Mouse (Mus musculus) layer of hippocampus, adult 9-10 months (tissue): ENCODE data around the gene Kif22.

ENCODE experiments used
- DNase-seq: peaks from one replicate; pipeline ENCODE4 v3.0.0; 2022; ENCODE audit warnings: low spot score

Kif22 gene

DNA sequence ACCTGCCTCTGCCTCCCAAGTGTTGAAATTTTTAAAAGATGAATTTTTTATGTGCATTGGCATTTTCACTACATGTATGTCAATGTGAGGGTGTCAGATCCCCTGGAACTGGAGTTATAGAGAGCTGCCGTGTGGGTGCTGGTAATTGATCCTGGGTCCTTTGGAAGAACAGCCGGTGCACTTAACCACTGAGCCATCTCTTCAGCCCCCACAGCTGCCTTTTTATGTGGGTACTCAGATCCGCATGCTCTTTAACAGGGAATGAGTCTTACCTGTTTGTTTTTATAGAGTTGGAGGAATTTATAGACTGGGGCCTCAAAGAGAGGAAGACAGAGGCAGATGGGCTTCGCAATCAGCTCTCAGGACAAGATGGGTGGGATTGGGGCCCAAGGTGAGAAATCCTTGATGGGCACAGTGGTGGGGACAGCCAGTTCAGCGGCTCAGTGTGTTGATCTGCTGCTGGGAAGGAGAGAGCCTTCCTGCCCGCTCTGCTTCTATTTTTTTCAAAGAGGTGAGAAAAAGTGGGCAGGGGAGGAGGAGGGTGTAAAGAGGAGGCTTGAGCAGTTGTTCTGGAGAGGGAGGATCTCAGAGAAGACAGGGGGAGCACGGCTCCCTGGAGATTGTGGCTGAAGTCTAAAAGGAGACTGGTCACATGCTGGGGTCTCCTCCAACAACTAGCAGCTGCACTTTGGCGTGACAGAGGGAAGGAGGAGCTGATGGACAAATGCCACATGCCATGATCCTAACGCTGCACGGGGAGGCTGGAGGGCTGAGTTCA is 57.4 kb downstream of the Kif22 start:
- DNase-seq = no peak

DNA sequence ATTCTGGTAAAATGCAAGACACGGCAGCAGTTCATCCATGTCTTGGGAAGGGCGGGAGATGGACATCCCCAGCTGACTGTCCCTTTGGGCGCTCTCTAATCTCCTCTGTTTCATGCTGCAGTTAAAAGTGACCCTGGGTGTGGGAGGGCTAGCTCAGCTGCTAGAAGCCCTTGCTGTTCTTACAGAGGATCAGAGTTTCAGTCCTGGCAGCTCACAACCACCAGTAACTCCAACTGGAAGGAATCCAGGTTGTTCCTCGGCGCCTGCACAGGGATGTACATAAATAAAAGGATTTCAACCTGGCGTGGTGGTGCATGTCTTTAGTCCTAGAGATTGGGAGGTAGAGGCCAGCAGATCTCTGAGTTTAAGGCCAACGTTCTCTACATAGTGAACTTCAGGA is 59.2 kb downstream of the Kif22 start:
- DNase-seq = no peak

GRCm38 (mm10) chr7:126982054-126982453 is 60.2 kb downstream of the Kif22 start:
- no peak for DNase-seq

DNA sequence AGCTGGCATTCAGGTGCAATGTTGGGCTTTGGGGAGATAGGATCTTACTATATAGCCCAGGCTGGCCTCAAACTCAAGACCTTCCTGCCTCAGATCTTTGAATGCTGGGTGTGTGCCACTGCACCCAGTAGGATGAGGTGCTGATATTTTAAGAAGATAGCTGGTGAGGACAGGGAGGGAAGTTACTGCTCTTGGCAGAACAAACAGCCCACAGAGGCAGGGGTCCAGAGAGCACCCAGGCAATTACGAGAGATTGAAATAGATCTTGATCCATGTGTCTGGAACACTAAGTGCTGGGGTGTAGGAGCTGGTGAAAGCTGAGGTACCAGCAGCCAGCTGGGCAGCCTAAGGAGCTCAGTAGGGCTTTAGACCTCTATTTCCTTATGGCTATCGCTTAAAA is 60.7 kb downstream of the Kif22 start:
- no peak for DNase-seq

- no peak for DNase-seq
These were observed 63.4 kb downstream of the Kif22 start for GRCm38 (mm10) chr7:126978841-126979240.
